Comparison of ENCODE assay signal across 21 mouse cellular contexts in genomic region chr8:28141916-28142315, GRCm38 (mm10).
A peak's percentile ranks its signal among the peaks of the same experiment; 100 is the strongest.
DNase-seq lines count a peak whose midpoint lies in the region; ATAC-seq and TF ChIP-seq lines count a peak whose summit lies in the region.
"Had no signal": no experiment of that assay in that cellular context is flagged by ENCODE, and none has a peak within 500 bp of the region (broad histone marks: within the 10 kb centered on the region; RNA-seq: fewer than 3 reads in every experiment).

No protein-coding gene starts in this region.

- H3K9me3 ChIP-seq in forebrain, embryonic 14.5 days (replicated peaks; ENCODE audit: control insufficient read depth, low read length): no peaks in the 10 kb centered on the region
- no peaks in the 10 kb centered on the region for H3K9me3 ChIP-seq in forebrain, postnatal 0 days (ENCODE audit: low read length)
- H3K9me3 ChIP-seq in midbrain, embryonic 11.5 days (ENCODE audit: control insufficient read depth, low read length): no peaks in the 10 kb centered on the region
- H3K9me3 ChIP-seq in midbrain, embryonic 10.5 days (replicated peaks): no peaks in the 10 kb centered on the region
- H3K9me3 ChIP-seq in forebrain, embryonic 15.5 days: no peaks in the 10 kb centered on the region
- H3K9me3 ChIP-seq: heart, embryonic 10.5 days; heart, embryonic 13.5 days had no signal

- no peaks in the 10 kb centered on the region for H3K27me3 ChIP-seq in forebrain, embryonic 14.5 days (replicated peaks; ENCODE audit: control insufficient read depth, insufficient read depth, low read length)
- H3K27me3 ChIP-seq in forebrain, postnatal 0 days (ENCODE audit: insufficient read depth, low read length): no peaks in the 10 kb centered on the region
- no peaks in the 10 kb centered on the region for H3K27me3 ChIP-seq in midbrain, embryonic 11.5 days (ENCODE audit: control insufficient read depth, insufficient read depth, low read length)
- H3K27me3 ChIP-seq in midbrain, embryonic 10.5 days (ENCODE audit: low read depth, poor library complexity, severe bottlenecking): no peaks in the 10 kb centered on the region
- no peaks in the 10 kb centered on the region for H3K27me3 ChIP-seq in forebrain, embryonic 15.5 days
- H3K27me3 ChIP-seq: heart, embryonic 13.5 days had no signal

- H3K9ac ChIP-seq in forebrain, embryonic 14.5 days (ENCODE audit: low read length): no peak overlapping the region
- H3K9ac ChIP-seq in forebrain, postnatal 0 days: no peak overlapping the region
- no peak overlapping the region for H3K9ac ChIP-seq in midbrain, embryonic 11.5 days (ENCODE audit: low read length)
- H3K9ac ChIP-seq in forebrain, embryonic 15.5 days (replicated peaks): no peak overlapping the region
- H3K9ac ChIP-seq: heart, embryonic 13.5 days had no signal

- TF ChIP-seq CTCF in forebrain, postnatal 0 days (IDR thresholded peaks at IDR 0.05; ENCODE audit: low read depth): no peak

- DNase-seq in forebrain, embryonic 14.5 days (ENCODE audit: low spot score): peak; percentile 28
- no peak for DNase-seq in forebrain, postnatal 0 days
- peak; percentile 44 for DNase-seq in midbrain, embryonic 11.5 days (ENCODE audit: low spot score, missing footprints)
- no peak for DNase-seq in midbrain, embryonic 10.5 days (ENCODE audit: low spot score)
- no peak for DNase-seq in urinary bladder, postnatal 10 days (ENCODE audit: low spot score)
- DNase-seq: adrenal gland, adult 8-10 months; adrenal gland, postnatal 25 days; cerebellum, adult 18-20 months; cerebellum, adult 9-10 months; cerebellum, postnatal 14 days; gastrocnemius, postnatal 36 days; heart, adult 2 months; heart, postnatal 14 days; heart, postnatal 4 days; kidney, adult 2 months had no signal

- no peak overlapping the region for H3K4me2 ChIP-seq in forebrain, embryonic 14.5 days (ENCODE audit: low read length)
- no peak overlapping the region for H3K4me2 ChIP-seq in forebrain, postnatal 0 days (ENCODE audit: low read depth)
- H3K4me2 ChIP-seq in midbrain, embryonic 11.5 days: no peak overlapping the region
- no peak overlapping the region for H3K4me2 ChIP-seq in forebrain, embryonic 15.5 days (replicated peaks)
- H3K4me2 ChIP-seq: heart, embryonic 13.5 days had no signal

- no peaks in the 10 kb centered on the region for H3K36me3 ChIP-seq in forebrain, embryonic 14.5 days (ENCODE audit: control insufficient read depth, insufficient read depth, low read length)
- no peaks in the 10 kb centered on the region for H3K36me3 ChIP-seq in forebrain, postnatal 0 days (ENCODE audit: insufficient read depth)
- H3K36me3 ChIP-seq in midbrain, embryonic 11.5 days (ENCODE audit: control insufficient read depth, insufficient read depth, low read length): no peaks in the 10 kb centered on the region
- no peaks in the 10 kb centered on the region for H3K36me3 ChIP-seq in midbrain, embryonic 10.5 days
- no peaks in the 10 kb centered on the region for H3K36me3 ChIP-seq in forebrain, embryonic 15.5 days
- H3K36me3 ChIP-seq: heart, embryonic 10.5 days; heart, embryonic 13.5 days had no signal

- H3K27ac ChIP-seq in forebrain, embryonic 14.5 days (ENCODE audit: low read depth, low read length): no peak overlapping the region
- H3K27ac ChIP-seq in forebrain, postnatal 0 days (ENCODE audit: low read depth, low read length): no peak overlapping the region
- H3K27ac ChIP-seq in midbrain, embryonic 11.5 days (ENCODE audit: low read depth, low read length): no peak overlapping the region
- no peak overlapping the region for H3K27ac ChIP-seq in midbrain, embryonic 10.5 days (replicated peaks)
- no peak overlapping the region for H3K27ac ChIP-seq in forebrain, embryonic 15.5 days (replicated peaks)
- H3K27ac ChIP-seq: heart, adult 2 months; heart, embryonic 10.5 days; heart, embryonic 13.5 days had no signal

- H3K4me3 ChIP-seq in forebrain, embryonic 14.5 days (ENCODE audit: low read depth, low read length): no peak overlapping the region
- H3K4me3 ChIP-seq in forebrain, postnatal 0 days (ENCODE audit: low read depth, low read length): no peak overlapping the region
- no peak overlapping the region for H3K4me3 ChIP-seq in midbrain, embryonic 11.5 days (ENCODE audit: low read depth, low read length)
- no peak overlapping the region for H3K4me3 ChIP-seq in midbrain, embryonic 10.5 days
- no peak overlapping the region for H3K4me3 ChIP-seq in forebrain, embryonic 15.5 days
- H3K4me3 ChIP-seq: heart, adult 2 months; heart, embryonic 10.5 days; heart, embryonic 13.5 days had no signal

- no peaks in the 10 kb centered on the region for H3K4me1 ChIP-seq in forebrain, embryonic 14.5 days (ENCODE audit: control insufficient read depth, insufficient read depth, low read length)
- H3K4me1 ChIP-seq in forebrain, postnatal 0 days (ENCODE audit: insufficient read depth): no peaks in the 10 kb centered on the region
- H3K4me1 ChIP-seq in midbrain, embryonic 11.5 days (ENCODE audit: control insufficient read depth, insufficient read depth, low read length): no peaks in the 10 kb centered on the region
- H3K4me1 ChIP-seq in midbrain, embryonic 10.5 days: no peaks in the 10 kb centered on the region
- H3K4me1 ChIP-seq in forebrain, embryonic 15.5 days: no peaks in the 10 kb centered on the region
- H3K4me1 ChIP-seq: heart, embryonic 10.5 days; heart, embryonic 13.5 days had no signal

- 18% methylated on average over 3 of the region's 3 CpGs for WGBS in forebrain, embryonic 14.5 days
- WGBS in forebrain, postnatal 0 days: 16% methylated on average over 3 of the region's 3 CpGs
- WGBS in midbrain, embryonic 11.5 days: 34% methylated on average over 3 of the region's 3 CpGs
- 44% methylated on average over 3 of the region's 3 CpGs for WGBS in midbrain, embryonic 10.5 days
- 13% methylated on average over 3 of the region's 3 CpGs for WGBS in forebrain, embryonic 15.5 days

- peak; percentile 54; the same call in 1 of the 2 replicates for ATAC-seq in forebrain, embryonic 14.5 days
- ATAC-seq in forebrain, postnatal 0 days: no peak
- no peak for ATAC-seq in midbrain, embryonic 11.5 days (ENCODE audit: low FRiP score)
- peak; percentile 70 for ATAC-seq in forebrain, embryonic 15.5 days (replicated peaks)
- ATAC-seq: activated CD4-positive, CD25-positive, alpha-beta regulatory T cell, adult 4 months; CD4-positive, CD25-positive, alpha-beta regulatory T cell, adult 4 months; intestine, postnatal 0 days had no signal

Comparison
In these comparisons a context has a peak if more than half of its experiments do, and no peak if none do; other contexts are left out.
1. ATAC-seq: peak in forebrain, embryonic 14.5 days (single experiment) and forebrain, embryonic 15.5 days (single experiment); none in forebrain, postnatal 0 days (single experiment) and midbrain, embryonic 11.5 days (single experiment).
2. DNase-seq: peak in forebrain, embryonic 14.5 days (single experiment) and midbrain, embryonic 11.5 days (single experiment); none in forebrain, postnatal 0 days (single experiment), midbrain, embryonic 10.5 days (single experiment) and urinary bladder, postnatal 10 days (single experiment).